Mouse (Mus musculus): Measurements from ENCODE around the gene Fbxw9.
A peak's percentile ranks its signal among the peaks of the same experiment; 100 is the strongest.

The Fbxw9 gene

GRCm38 (mm10) chr8:85083108-85083813, 23.4 kb downstream of the Fbxw9 start, which contains the start of gene Man2b1:
TSS of gene Man2b1 (plus strand) at chr8:85083270.
- peak; percentile 86 to 89 for DNase-seq (ENCODE audit: low spot score in 2 of 2)

GRCm38 (mm10) chr8:85084633-85085032, 24.8 kb downstream of the Fbxw9 start:
- DNase-seq (ENCODE audit: low spot score in 2 of 2): peak in 1 of 2 experiments; percentile 7

DNA sequence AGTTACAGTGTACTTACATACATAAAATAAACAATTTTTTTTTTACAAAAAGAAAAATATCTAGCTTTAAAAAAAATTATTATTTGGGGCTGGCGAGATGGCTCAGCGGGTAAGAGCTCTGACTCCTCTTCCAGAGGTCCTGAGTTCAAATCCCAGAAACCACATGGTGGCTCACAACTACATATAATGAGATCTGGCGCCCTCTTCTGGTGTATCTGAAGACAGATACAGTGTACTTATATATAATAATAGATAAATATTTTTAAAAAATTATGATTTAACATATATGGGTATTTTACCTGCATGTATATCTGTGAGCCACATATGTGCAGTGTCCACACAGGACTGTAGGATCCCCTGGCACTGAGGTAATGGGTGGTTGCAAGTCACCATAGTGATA, 26.4 kb downstream of the Fbxw9 start:
- DNase-seq (ENCODE audit: low spot score in 2 of 2): no peak

GRCm38 (mm10) chr8:85088771-85089170, 28.9 kb downstream of the Fbxw9 start:
- DNase-seq (ENCODE audit: low spot score in 2 of 2): no peak

- DNase-seq (ENCODE audit: low spot score in 2 of 2): no peak
Measured at GRCm38 (mm10) chr8:85090856-85091255, 31.0 kb downstream of the Fbxw9 start.

DNA sequence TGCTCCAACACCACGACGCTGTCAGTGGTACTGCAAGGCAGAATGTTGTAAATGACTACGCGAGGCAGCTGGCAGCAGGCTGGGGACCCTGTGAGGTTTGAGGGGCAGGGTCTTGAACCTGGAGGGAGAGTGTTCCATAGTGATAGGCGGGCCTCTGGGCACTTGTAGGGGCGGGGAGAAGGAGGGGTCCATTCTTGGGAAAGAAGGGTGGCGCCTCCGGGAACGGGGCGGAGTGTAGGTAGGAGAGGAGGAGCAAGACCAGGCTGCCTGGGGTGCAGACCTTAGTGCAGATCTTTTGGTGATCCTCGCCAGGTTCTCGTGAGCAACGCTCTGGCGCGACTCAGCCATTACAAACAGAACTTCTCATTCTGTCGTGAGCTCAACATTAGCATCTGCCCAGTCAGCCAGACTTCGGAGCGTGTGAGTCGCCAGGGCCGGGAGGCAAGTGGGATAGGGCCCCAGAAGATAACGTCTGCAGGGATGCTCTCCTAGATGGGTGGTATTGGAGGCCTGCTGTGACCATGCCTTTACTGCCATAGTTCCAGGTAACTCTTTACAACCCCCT, 31.8 kb downstream of the Fbxw9 start:
- no peak for DNase-seq (ENCODE audit: low spot score in 2 of 2)

- no peak for DNase-seq (ENCODE audit: low spot score in 2 of 2)
Measured at GRCm38 (mm10) chr8:85095051-85095450, 35.2 kb downstream of the Fbxw9 start.

- DNase-seq (ENCODE audit: low spot score in 2 of 2): no peak
Measured at GRCm38 (mm10) chr8:85095566-85095965, 35.7 kb downstream of the Fbxw9 start.

- DNase-seq (ENCODE audit: low spot score in 2 of 2): no peak
Measured at GRCm38 (mm10) chr8:85096196-85096595, 36.3 kb downstream of the Fbxw9 start.

DNA sequence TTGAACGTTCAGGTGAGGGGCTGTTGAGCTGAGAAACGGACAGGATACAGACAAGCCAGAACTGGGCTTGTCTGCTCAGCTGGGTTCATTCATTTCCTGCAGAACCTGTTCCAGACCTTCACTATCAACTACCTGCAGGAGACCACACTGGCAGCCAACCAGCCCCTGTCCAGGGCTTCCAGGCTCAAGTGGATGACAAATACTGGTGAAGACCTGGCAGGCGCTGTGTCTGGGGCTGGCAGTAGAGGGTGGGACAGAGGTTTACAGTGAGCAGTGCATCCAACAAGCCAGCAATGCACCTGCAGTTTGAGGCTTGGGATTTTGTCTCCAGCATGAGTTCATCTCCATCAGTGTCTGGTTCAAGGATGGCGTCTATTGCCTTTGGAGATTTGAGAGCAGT, 37.0 kb downstream of the Fbxw9 start:
- no peak for DNase-seq (ENCODE audit: low spot score in 2 of 2)

DNA sequence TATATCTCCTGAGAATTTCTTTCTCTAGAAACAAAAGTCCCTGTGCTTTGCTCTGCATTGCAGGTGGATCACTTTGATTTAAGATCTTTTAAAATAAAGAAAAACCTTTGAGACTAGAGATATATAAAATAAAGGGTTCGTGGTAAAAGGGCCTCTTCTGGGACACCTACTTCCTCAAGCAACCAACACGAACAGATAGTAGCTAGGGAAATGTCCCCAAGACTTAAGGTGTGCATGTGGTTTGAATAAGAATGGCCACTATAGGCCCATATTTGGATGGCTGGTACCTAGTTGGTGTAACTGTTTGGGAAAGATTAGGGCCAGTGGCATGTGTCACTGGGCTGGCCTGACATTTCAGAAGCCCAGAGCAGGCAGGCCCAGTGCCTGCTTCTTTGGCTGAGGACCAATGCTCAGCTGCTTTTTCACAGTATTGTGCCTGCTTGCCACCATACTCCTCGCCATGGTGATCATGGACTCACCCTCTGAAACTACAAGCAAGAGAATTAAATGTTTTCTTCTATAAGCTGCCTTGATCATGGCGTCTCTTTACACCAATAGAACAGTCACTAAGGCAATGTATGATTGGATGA, 40.3 kb downstream of the Fbxw9 start:
- DNase-seq (ENCODE audit: low spot score in 2 of 2): no peak

- DNase-seq (ENCODE audit: low spot score in 2 of 2): no peak
Measured at GRCm38 (mm10) chr8:85113241-85113640, 53.4 kb downstream of the Fbxw9 start.

- DNase-seq (ENCODE audit: low spot score in 2 of 2): no peak
Measured at GRCm38 (mm10) chr8:85115501-85115900, 55.6 kb downstream of the Fbxw9 start.
